15 mouse cellular contexts compared by ENCODE assay signal in the genomic region with DNA sequence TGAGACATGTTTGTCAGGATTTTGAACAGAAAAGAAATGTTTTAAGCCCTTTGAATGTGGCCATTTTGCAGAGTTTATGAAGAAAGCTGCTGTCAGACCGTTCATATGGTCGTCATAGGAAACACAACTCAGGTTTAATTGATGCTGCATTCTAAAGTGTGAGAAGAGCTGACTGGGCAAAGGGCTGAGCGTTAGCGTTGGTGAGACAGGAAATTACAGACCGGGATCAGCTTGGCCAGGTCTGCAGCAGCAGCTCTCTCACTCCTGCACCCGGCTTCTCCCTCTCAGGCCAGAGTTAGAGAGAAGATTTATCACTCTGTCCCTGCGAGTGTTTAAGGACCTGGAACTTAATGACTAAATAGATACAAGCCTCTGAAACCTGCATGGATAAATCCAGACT.
DNase-seq lines count a peak whose midpoint lies in the region; ATAC-seq lines count a peak whose summit lies in the region.
"Had no signal": no experiment of that assay in that cellular context is flagged by ENCODE, and none has a peak within 500 bp of the region (broad histone marks: within the 10 kb centered on the region; RNA-seq: fewer than 3 reads in every experiment).

No protein-coding gene starts in this region.

- WGBS in intestine, embryonic 14.5 days: 11% methylated on average over 7 of the region's 7 CpGs
- WGBS in intestine, embryonic 16.5 days: 18% methylated on average over 7 of the region's 7 CpGs
- 13% methylated on average over 7 of the region's 7 CpGs for WGBS in hindbrain, embryonic 12.5 days

- H3K36me3 ChIP-seq in intestine, embryonic 14.5 days (ENCODE audit: control insufficient read depth, insufficient read depth, low read length): no peaks in the 10 kb centered on the region
- no peaks in the 10 kb centered on the region for H3K36me3 ChIP-seq in intestine, embryonic 16.5 days (ENCODE audit: control insufficient read depth, insufficient read depth, low read length)
- no peaks in the 10 kb centered on the region for H3K36me3 ChIP-seq in hindbrain, embryonic 12.5 days
- H3K36me3 ChIP-seq: heart, embryonic 15.5 days had no signal

- H3K4me3 ChIP-seq in intestine, embryonic 14.5 days (ENCODE audit: low read depth, low read length): no peak overlapping the region
- no peak overlapping the region for H3K4me3 ChIP-seq in intestine, embryonic 16.5 days (ENCODE audit: low read length)
- H3K4me3 ChIP-seq in hindbrain, embryonic 12.5 days: no peak overlapping the region
- H3K4me3 ChIP-seq: heart, embryonic 15.5 days had no signal

- ATAC-seq in intestine, embryonic 14.5 days (replicated peaks; ENCODE audit: low FRiP score, low TSS enrichment, low read depth): no peak
- ATAC-seq in intestine, embryonic 16.5 days: no peak
- no peak for ATAC-seq in hindbrain, embryonic 12.5 days (ENCODE audit: low FRiP score)
- ATAC-seq in inflammation-experienced regulatory T-cells, adult 6 months: no peak
- ATAC-seq: activated CD4-positive, CD25-positive, alpha-beta regulatory T cell, adult 4 months had no signal

- no peak overlapping the region for H3K4me2 ChIP-seq in intestine, embryonic 14.5 days (ENCODE audit: low read length)
- no peak overlapping the region for H3K4me2 ChIP-seq in intestine, embryonic 16.5 days (ENCODE audit: low read depth, low read length)
- no peak overlapping the region for H3K4me2 ChIP-seq in hindbrain, embryonic 12.5 days (replicated peaks)
- H3K4me2 ChIP-seq: heart, embryonic 15.5 days had no signal

- peaks cover 40% of the 10 kb centered on the region for H3K4me1 ChIP-seq in intestine, embryonic 14.5 days (replicated peaks; ENCODE audit: control insufficient read depth, insufficient read depth, low read length)
- peaks cover 15% of the 10 kb centered on the region; the same call in 1 of the 2 replicates for H3K4me1 ChIP-seq in intestine, embryonic 16.5 days (ENCODE audit: control insufficient read depth, insufficient read depth, low read length)
- peaks cover 53% of the 10 kb centered on the region for H3K4me1 ChIP-seq in hindbrain, embryonic 12.5 days

- H3K9me3 ChIP-seq in intestine, embryonic 14.5 days (ENCODE audit: control insufficient read depth, low read length): no peaks in the 10 kb centered on the region
- H3K9me3 ChIP-seq in intestine, embryonic 16.5 days (ENCODE audit: control insufficient read depth, low read length): no peaks in the 10 kb centered on the region
- H3K9me3 ChIP-seq in hindbrain, embryonic 12.5 days (replicated peaks): no peaks in the 10 kb centered on the region
- H3K9me3 ChIP-seq: heart, embryonic 15.5 days had no signal

- H3K27ac ChIP-seq in intestine, embryonic 14.5 days (ENCODE audit: low read depth): peak overlapping the region; percentile 14; the same call in 1 of the 2 replicates
- H3K27ac ChIP-seq in intestine, embryonic 16.5 days (ENCODE audit: low read length): no peak overlapping the region
- peak overlapping the region; percentile 57 for H3K27ac ChIP-seq in hindbrain, embryonic 12.5 days
- H3K27ac ChIP-seq: heart, embryonic 15.5 days; liver, embryonic 14.5 days had no signal

- H3K27me3 ChIP-seq in intestine, embryonic 14.5 days (replicated peaks; ENCODE audit: control insufficient read depth, insufficient read depth, low read length): no peaks in the 10 kb centered on the region
- no peaks in the 10 kb centered on the region for H3K27me3 ChIP-seq in intestine, embryonic 16.5 days (replicated peaks; ENCODE audit: control insufficient read depth, insufficient read depth, low read length)
- no peaks in the 10 kb centered on the region for H3K27me3 ChIP-seq in hindbrain, embryonic 12.5 days
- H3K27me3 ChIP-seq: heart, embryonic 15.5 days had no signal

- no peak overlapping the region for H3K9ac ChIP-seq in intestine, embryonic 14.5 days (ENCODE audit: low read length)
- H3K9ac ChIP-seq in intestine, embryonic 16.5 days (ENCODE audit: low read depth, low read length): no peak overlapping the region
- H3K9ac ChIP-seq in hindbrain, embryonic 12.5 days: no peak overlapping the region
- H3K9ac ChIP-seq: heart, embryonic 15.5 days; liver, embryonic 14.5 days had no signal

- no peak for DNase-seq in intestine, embryonic 14.5 days (ENCODE audit: low spot score)
- peak; percentile 53 for DNase-seq in embryo, embryonic 10.5 days (ENCODE audit: low spot score)
- DNase-seq in neural tube, embryonic 10.5 days (ENCODE audit: extremely low spot score, low spot score): peak; percentile 32
- no peak for DNase-seq in retina, postnatal 1 day
- DNase-seq: cerebellum, adult 11 months; gastrocnemius, postnatal 14 days; kidney, adult 8-10 months; lung, postnatal 14 days; thymus, adult 18-20 months had no signal

Comparison
In these comparisons a context has a peak if more than half of its experiments do, and no peak if none do; other contexts are left out.
1. DNase-seq: peak in embryo, embryonic 10.5 days (single experiment) and neural tube, embryonic 10.5 days (single experiment); none in intestine, embryonic 14.5 days (single experiment) and retina, postnatal 1 day (single experiment).